Mouse (Mus musculus): ENCODE data around the gene Kank4.

DNA sequence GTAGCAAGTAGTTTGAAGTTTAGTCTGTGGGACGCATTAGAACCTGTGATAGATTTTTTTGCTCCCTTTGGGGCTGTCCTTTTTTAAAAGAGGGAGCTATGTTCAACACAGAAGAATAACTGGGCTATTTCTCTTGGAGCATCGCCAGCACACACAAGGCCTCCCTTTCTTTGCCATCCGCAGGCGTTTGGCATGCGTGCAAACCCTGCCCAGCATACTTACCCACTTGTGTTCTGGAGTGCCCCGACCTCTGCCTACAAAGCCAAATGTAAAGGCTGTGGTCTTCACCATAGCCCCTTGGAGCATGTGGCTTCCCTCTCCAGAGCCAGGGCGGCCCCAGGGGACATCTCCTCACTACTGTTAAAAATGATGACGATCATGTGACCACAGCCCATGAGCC, 16.5 kb downstream of the Kank4 start:
- no peak for TF ChIP-seq POLR2A (IDR thresholded peaks at IDR 0.05; ENCODE audit: insufficient read depth, low read depth, low read length)
- TF ChIP-seq CTCF (IDR thresholded peaks at IDR 0.05; ENCODE audit: insufficient read depth, low read depth, low read length), result no peak
